ENCODE assay signal across 8 mouse cellular contexts in the genomic region with DNA sequence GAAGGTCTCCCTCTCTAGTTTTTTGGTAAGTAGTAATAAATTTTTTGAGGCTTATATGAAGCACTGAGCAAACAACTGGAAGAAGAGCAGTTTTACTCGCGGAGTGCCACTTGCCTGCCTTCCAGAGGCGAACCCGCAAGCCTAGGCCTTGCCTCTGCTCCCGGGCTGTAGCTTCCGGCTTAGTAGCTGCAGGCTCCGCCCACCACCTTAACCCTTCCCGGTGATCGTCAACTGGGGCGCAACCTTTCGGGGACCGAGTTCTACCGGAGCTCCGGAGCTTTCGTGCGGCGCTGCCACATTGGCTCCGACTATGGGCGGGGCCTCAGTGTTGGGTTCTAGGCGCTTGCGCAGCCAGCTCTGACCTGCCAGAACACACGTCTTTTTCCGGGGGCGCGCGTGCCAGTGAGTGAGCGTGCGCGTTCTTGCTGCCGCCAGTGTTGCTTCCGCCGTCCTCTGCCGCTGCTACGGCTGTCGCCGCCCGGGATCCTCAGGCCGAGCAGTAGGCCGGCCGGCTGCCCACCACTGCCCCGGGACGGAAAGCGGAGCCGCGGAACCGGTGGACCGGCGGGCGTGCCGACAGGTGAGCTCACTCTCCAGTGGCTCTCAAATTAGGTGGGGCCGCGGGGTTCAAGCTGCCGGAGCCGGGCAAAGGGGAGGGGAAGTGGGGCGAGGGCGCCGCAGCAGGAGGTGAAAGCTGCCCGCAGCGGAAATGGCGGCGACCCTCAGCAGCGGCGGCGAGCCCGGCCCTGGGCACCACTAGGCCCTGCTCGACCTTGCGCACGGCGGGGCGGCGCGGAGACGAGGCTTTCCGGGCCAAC. TPM values are rescaled to one million over a fixed set of nuclear protein-coding genes. Genes with fewer than 3 reads are reported as not detected.
A peak's percentile ranks its signal among the peaks of the same experiment; 100 is the strongest.
DNase-seq lines count a peak whose midpoint lies in the region; ATAC-seq lines count a peak whose summit lies in the region.

Dnajc5 (plus strand) TSS at position 368 of the 818 bp plus-strand sequence.

- ATAC-seq in megakaryocyte progenitor cell, adult 5-6 weeks (replicated peaks; ENCODE audit: poor library complexity) = peak; percentile 91

- peak; percentile 99 for DNase-seq in adipocyte (ENCODE audit: low spot score)
- DNase-seq in embryo, embryonic 10 days (ENCODE audit: low spot score) = peak; percentile 98
- peak; percentile 94 for DNase-seq in gastrocnemius, postnatal 10 days
- peak; percentile 99 for DNase-seq in induced T-regulatory cell, adult 2 months (ENCODE audit: low read depth)
- DNase-seq in left cerebral cortex, adult 9 months (ENCODE audit: low spot score in 2 of 2) = peak; percentile 97 to 98
- DNase-seq in right cerebral cortex, postnatal 14 days = peak; percentile 97
- DNase-seq in urinary bladder, postnatal 36 days (ENCODE audit: low spot score in 2 of 2) = peak; percentile 96 to 99

RNA-seq across cellular contexts. Expression of gene Dnajc5, which starts in this region (rescaled TPM):
- total RNA-seq in gastrocnemius, postnatal 10 days (2021) = 10 to 100 TPM; 67.5 to 70.1 TPM
- 25.0 and 30.7 TPM in 2 replicates for total RNA-seq in megakaryocyte progenitor cell, adult 5-6 weeks (2015)
- total RNA-seq in megakaryocyte progenitor cell, adult 5-6 weeks (2017) = 37.4 and 40.0 TPM in 2 replicates

Comparison
In these comparisons a context has a peak if more than half of its experiments do, and no peak if none do; other contexts are left out.
1. Peak in every context shown above with its lines: DNase-seq and ATAC-seq.